Mouse (Mus musculus) G1E (cell line): ENCODE results near the gene Siae. TPM values are rescaled to one million over a fixed set of nuclear protein-coding genes. Genes with fewer than 3 reads are reported as not detected.
A peak's percentile ranks its signal among the peaks of the same experiment; 100 is the strongest.

Experiments used
- ATAC-seq: 2 replicates; pipeline ENCODE4 v1.8.0; 2016; ENCODE audit warnings: mild to moderate bottlenecking; ENCODE audit not compliant: insufficient number of reproducible peaks, poor library complexity, low FRiP score, severe bottlenecking; ENCODE audit errors: extremely low read depth
- DNase-seq: peaks from one replicate; pipeline ENCODE4 v3.0.0; 2012; ENCODE audit warnings: low spot score
- H3K27me3 ChIP-seq: 2 replicates; pipeline ENCODE4 v1.6.1; 2012; ENCODE audit warnings: mild to moderate bottlenecking, low read length, inconsistent platforms; ENCODE audit not compliant: insufficient read depth
- H3K36me3 ChIP-seq: replicated peaks from 2 replicates; pipeline ENCODE3; 2012; ENCODE audit warnings: mild to moderate bottlenecking, inconsistent platforms
- H3K4me1 ChIP-seq: 2 replicates; pipeline ENCODE4 v1.6.1; 2012; ENCODE audit warnings: low read depth, low read length, inconsistent platforms, mixed read lengths; ENCODE audit not compliant: insufficient read depth
- H3K4me3 ChIP-seq: 2 replicates; pipeline ENCODE4 v1.5.1; 2012; ENCODE audit warnings: low read depth, mild to moderate bottlenecking, inconsistent platforms, low read length, moderate library complexity, mixed read lengths
- H3K9me3 ChIP-seq: replicated peaks from 2 replicates; pipeline ENCODE4 v1.6.1; 2012; ENCODE audit warnings: inconsistent platforms
- CTCF ChIP-seq: IDR thresholded peaks from 2 replicates; pipeline ENCODE4 v1.5.1; 2012; ENCODE audit warnings: low read depth, low read length, inconsistent platforms, mixed read lengths
- GATA1 ChIP-seq: IDR thresholded peaks from 2 replicates; pipeline ENCODE4 v1.6.1; 2012; ENCODE audit warnings: borderline replicate concordance, low read length, inconsistent platforms, mixed read lengths
- GATA2 ChIP-seq: IDR thresholded peaks from 2 replicates; pipeline ENCODE4 v1.6.1; 2012; ENCODE audit warnings: low read depth, low read length, inconsistent platforms, borderline replicate concordance
- POLR2AphosphoS5 ChIP-seq: IDR thresholded peaks from 2 replicates; pipeline ENCODE4 v1.6.1; 2012; ENCODE audit warnings: low read depth, low read length, inconsistent platforms; ENCODE audit not compliant: insufficient replicate concordance
- TAL1 ChIP-seq: conservative IDR thresholded peaks from 2 replicates; pipeline ENCODE4 v1.6.1; 2012; ENCODE audit warnings: low read depth, low read length, inconsistent platforms, mixed read lengths
- polyA plus RNA-seq: library from polyadenylated mRNA; stranded (reverse); fragments of >175 nt; gene quantifications from 2 replicates; pipeline ENCODE4 v1.2.3, GENCODE M21; 2012
- total RNA-seq, 2 experiments: library from RNA; stranded (forward) in 1 of 2; stranded (reverse) in 1 of 2; fragments of 200-1000 nt in 1 of 2; fragments of >200 nt in 1 of 2; fragmentation: Nextera tagmentation in 1 of 2; gene quantifications; 2 replicates each; pipeline ENCODE4 v1.2.3; 2014 to 2017

Siae gene
- total and polyA plus RNA-seq, 3 experiments: 1.9 to 98.8 (median 44.5) TPM

- peaks cover 4% of the 10 kb centered on the region for H3K4me1 ChIP-seq
- no peaks in the 10 kb centered on the region for H3K9me3 ChIP-seq
- TF ChIP-seq CTCF (no peak), TAL1 (no peak), POLR2AphosphoS5 (no peak), GATA1 (no peak)
- H3K27me3 ChIP-seq: no peaks in the 10 kb centered on the region; the same call in 1 of the 2 replicates
- H3K36me3 ChIP-seq: peaks cover 37% of the 10 kb centered on the region
- ATAC-seq: no peak
- DNase-seq: peak; percentile 8
- peak overlapping the region; percentile 87 for H3K4me3 ChIP-seq
Measured at GRCm38 (mm10) chr9:37656439-37656881, 101.0 kb downstream of the Siae start.

GRCm38 (mm10) chr9:37656931-37657481 is 101.5 kb downstream of the Siae start, which contains the start of gene Tbrg1:
Gene Tbrg1, minus strand, starts transcription at chr9:37657312.
- ATAC-seq (peak; percentile 86), DNase-seq (peak; percentile 77)
- TF ChIP-seq GATA2: no peak
- TF ChIP-seq GATA1: no peak
- TF ChIP-seq CTCF: no peak
- TF ChIP-seq POLR2AphosphoS5: no peak
- no peak for TF ChIP-seq TAL1
- Histone ChIP-seq H3K4me3 (peak within 1 kb of the TSS; percentile 87), H3K4me1 (peaks cover 4% of the 10 kb centered on the region), H3K27me3 (no peaks in the 10 kb centered on the region; the same call in 1 of the 2 replicates), H3K36me3 (peaks cover 34% of the 10 kb centered on the region), H3K9me3 (no peaks in the 10 kb centered on the region)

- no peak for DNase-seq
- H3K27me3 ChIP-seq: peaks cover 6% of the 10 kb centered on the region
- H3K36me3 ChIP-seq: peaks cover 10% of the 10 kb centered on the region
- H3K4me3 ChIP-seq: no peak overlapping the region
- H3K9me3 ChIP-seq: no peaks in the 10 kb centered on the region
- TF ChIP-seq CTCF: no peak
- no peak for TF ChIP-seq GATA2
- no peak for TF ChIP-seq GATA1
- no peak for TF ChIP-seq POLR2AphosphoS5
- H3K4me1 ChIP-seq: peaks cover 4% of the 10 kb centered on the region
- ATAC-seq: no peak
Measured at GRCm38 (mm10) chr9:37659413-37659812, 103.9 kb downstream of the Siae start.

GRCm38 (mm10) chr9:37663210-37663609 is 107.7 kb downstream of the Siae start:
- DNase-seq: no peak
- TF ChIP-seq POLR2AphosphoS5: no peak
- TF ChIP-seq GATA1: no peak
- TF ChIP-seq CTCF: no peak
- no peaks in the 10 kb centered on the region for H3K9me3 ChIP-seq
- peaks cover 33% of the 10 kb centered on the region for H3K27me3 ChIP-seq
- no peak overlapping the region for H3K4me3 ChIP-seq
- H3K36me3 ChIP-seq: no peaks in the 10 kb centered on the region
- H3K4me1 ChIP-seq: no peaks in the 10 kb centered on the region
- no peak for ATAC-seq

- Histone ChIP-seq H3K9me3 (no peaks in the 10 kb centered on the region), H3K4me1 (no peaks in the 10 kb centered on the region), H3K27me3 (peaks cover 41% of the 10 kb centered on the region), H3K4me3 (no peak overlapping the region), H3K36me3 (no peaks in the 10 kb centered on the region)
- no peak for TF ChIP-seq CTCF
- no peak for TF ChIP-seq GATA1
- TF ChIP-seq POLR2AphosphoS5: no peak
- no peak for TF ChIP-seq GATA2
- TF ChIP-seq TAL1: no peak
- no peak for ATAC-seq
- no peak for DNase-seq
Measured at GRCm38 (mm10) chr9:37664604-37665003, 109.1 kb downstream of the Siae start.

- Histone ChIP-seq H3K4me3 (no peak overlapping the region), H3K9me3 (no peaks in the 10 kb centered on the region), H3K36me3 (no peaks in the 10 kb centered on the region), H3K4me1 (no peaks in the 10 kb centered on the region), H3K27me3 (peaks cover 41% of the 10 kb centered on the region)
- DNase-seq (no peak), ATAC-seq (no peak)
- TF ChIP-seq GATA1 (no peak), TAL1 (no peak), POLR2AphosphoS5 (no peak), CTCF (no peak)
Measured at GRCm38 (mm10) chr9:37666045-37666444, 110.5 kb downstream of the Siae start.

- H3K36me3 ChIP-seq: no peaks in the 10 kb centered on the region
- peaks cover 38% of the 10 kb centered on the region for H3K27me3 ChIP-seq
- TF ChIP-seq GATA1 (no peak), CTCF (no peak), POLR2AphosphoS5 (no peak), GATA2 (no peak), TAL1 (no peak)
- H3K9me3 ChIP-seq: no peaks in the 10 kb centered on the region
- no peaks in the 10 kb centered on the region for H3K4me1 ChIP-seq
- H3K4me3 ChIP-seq: no peak within 1 kb of the TSS
- DNase-seq: no peak
- ATAC-seq: no peak
Measured at GRCm38 (mm10) chr9:37669115-37669514, 113.6 kb downstream of the Siae start, which contains the start of gene Panx3. Gene Panx3, minus strand, starts transcription at chr9:37669235.
